Mouse (Mus musculus) kidney, embryonic 16.5 days (tissue): Measurements from ENCODE around the gene Lce1l. TPM values are rescaled to one million over a fixed set of nuclear protein-coding genes. Genes with fewer than 3 reads are reported as not detected.
"Not testable (repeated sequence)": the region's sequence is repeated elsewhere in the genome, so short reads cannot be mapped to it uniquely, and the experiment has no call there.

Experiments used
- ATAC-seq: fragments of 200-750 bp; cut with Nextera tagmentation; 2 replicates; pipeline ENCODE4 v1.8.0; 2017; ENCODE audit warnings: moderate TSS enrichment; ENCODE audit not compliant: low FRiP score, low TSS enrichment
- H3K27ac ChIP-seq: fragments of 300-500 bp; sonication (generic); 2 replicates; pipeline ENCODE4 v1.5.1; 2014; ENCODE audit warnings: low read length
- H3K27me3 ChIP-seq: fragments of 300-500 bp; sonication (generic); 2 replicates; pipeline ENCODE4 v1.6.1; 2014; ENCODE audit warnings: low read length, control low read depth, mixed read lengths; ENCODE audit not compliant: insufficient read depth
- H3K36me3 ChIP-seq: fragments of 300-500 bp; sonication (generic); 2 replicates; pipeline ENCODE4 v1.6.1; 2014; ENCODE audit warnings: low read length, control low read depth, mixed read lengths; ENCODE audit not compliant: insufficient read depth
- H3K4me1 ChIP-seq: fragments of 300-500 bp; sonication (generic); 2 replicates; pipeline ENCODE4 v1.6.1; 2014; ENCODE audit warnings: low read length, control low read depth, mixed read lengths; ENCODE audit not compliant: insufficient read depth
- H3K4me2 ChIP-seq: fragments of 300-500 bp; sonication (generic); replicated peaks from 2 replicates; pipeline ENCODE4 v1.6.1; 2014; ENCODE audit warnings: low read depth, low read length
- H3K4me3 ChIP-seq: fragments of 300-500 bp; sonication (generic); 2 replicates; pipeline ENCODE4 v1.5.1; 2014; ENCODE audit warnings: mild to moderate bottlenecking, low read length
- H3K9ac ChIP-seq: fragments of 300-500 bp; sonication (generic); replicated peaks from 2 replicates; pipeline ENCODE4 v1.6.1; 2014; ENCODE audit warnings: low read length
- H3K9me3 ChIP-seq: fragments of 300-500 bp; sonication (generic); 2 replicates; pipeline ENCODE4 v1.6.1; 2016; ENCODE audit warnings: low read length, control low read depth
- WGBS: fragments of 180-500 bp; shearing (Covaris S2); extraction: QIAGEN DNeasy Blood & Tissue Kit; methylation state at CpG from one replicate; pipeline ENCODE4 v1.1.7; 2014; 5-methylcytosine and 5-hydroxymethylcytosine counted together
- polyA plus RNA-seq: library from polyadenylated mRNA; unstranded; fragments of >200 nt; fragmentation: Nextera tagmentation; extraction: Ambion mirVana; gene quantifications from 2 replicates; pipeline ENCODE4 v1.2.1, GENCODE M21; 2015

Lce1l gene
- not detected in 2 replicates for polyA plus RNA-seq

DNA sequence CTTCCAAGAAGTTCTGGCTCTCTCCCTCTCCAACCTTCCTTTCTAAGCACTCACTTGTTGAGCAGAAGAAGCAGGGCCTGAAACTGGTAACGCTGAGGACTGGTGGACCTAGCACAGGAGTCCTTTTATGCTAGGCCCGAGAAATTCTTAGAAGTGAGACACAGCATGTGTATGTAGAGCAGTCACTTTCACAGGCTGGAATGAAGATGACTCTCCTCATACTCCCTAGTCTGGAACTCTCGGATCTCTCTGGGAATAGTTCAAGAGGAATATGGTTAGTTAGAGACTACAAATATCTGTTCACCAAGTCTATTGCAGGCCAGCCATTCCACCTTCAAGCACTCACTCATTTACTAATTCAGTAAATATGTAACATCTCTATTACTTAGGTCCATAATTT lies at the start of gene Lce1l:
Lce1l (minus strand) TSS at position 101 of the 400 bp plus-strand sequence.
- Histone ChIP-seq H3K9me3 (no peaks in the 10 kb centered on the region), H3K4me1 (no peaks in the 10 kb centered on the region), H3K36me3 (no peaks in the 10 kb centered on the region), H3K4me3 (no peak within 1 kb of the TSS), H3K27me3 (no peaks in the 10 kb centered on the region), H3K9ac (no peak within 1 kb of the TSS), H3K27ac (no peak within 1 kb of the TSS), H3K4me2 (no peak within 1 kb of the TSS)
- WGBS, result 81% methylated on average over 3 of the region's 3 CpGs
- no peak for ATAC-seq

DNA sequence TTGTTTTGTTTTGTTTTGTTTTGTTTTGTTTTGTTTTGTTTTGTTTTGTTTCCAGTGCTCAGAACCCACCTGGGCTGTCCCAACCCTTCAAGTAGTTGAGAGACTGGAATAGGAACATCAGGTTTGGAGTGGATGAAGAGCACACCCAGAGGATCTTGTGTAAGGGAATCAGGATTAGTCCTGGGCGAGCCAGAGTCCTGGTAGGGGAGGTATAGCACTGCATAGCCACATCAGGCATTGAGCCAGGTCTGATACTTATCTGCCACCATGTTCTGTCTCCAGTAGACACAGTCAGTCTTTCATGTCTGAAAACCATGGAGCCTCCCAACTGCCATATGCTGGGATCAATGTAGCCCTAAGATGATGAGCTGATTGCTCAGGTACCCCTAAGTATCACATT lies 43.4 kb upstream of the Lce1l start:
- 54% methylated on average over 1 of the region's 1 CpGs for WGBS
- H3K4me1 ChIP-seq, result no peaks in the 10 kb centered on the region
- no peak for ATAC-seq
- no peaks in the 10 kb centered on the region for H3K9me3 ChIP-seq
- no peaks in the 10 kb centered on the region for H3K27me3 ChIP-seq
- H3K27ac ChIP-seq, result no peak overlapping the region
- H3K4me2 ChIP-seq, result no peak overlapping the region
- H3K36me3 ChIP-seq, result no peaks in the 10 kb centered on the region
- H3K9ac ChIP-seq, result no peak overlapping the region
- no peak overlapping the region for H3K4me3 ChIP-seq

DNA sequence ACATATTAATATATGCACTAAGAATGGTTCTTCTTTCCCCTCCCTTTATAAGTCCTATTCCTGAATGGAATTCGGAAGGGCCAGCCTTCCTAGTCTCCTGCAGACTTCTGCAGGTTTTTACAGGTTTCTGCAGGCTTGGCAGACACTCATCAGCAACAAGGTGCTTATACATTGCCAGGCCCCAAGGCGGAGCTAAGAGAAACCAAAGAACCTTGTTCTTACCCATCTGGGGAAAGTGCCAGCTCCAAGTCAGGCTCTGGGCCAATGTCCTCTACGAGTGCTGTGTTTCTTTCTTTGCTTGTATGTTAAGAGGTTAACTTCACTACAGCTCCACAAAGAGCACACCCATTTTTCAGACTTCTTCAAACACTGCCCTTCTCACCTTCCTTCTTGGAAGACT lies 43.0 kb upstream of the Lce1l start:
- H3K4me3 ChIP-seq, result no peak overlapping the region
- no peak overlapping the region for H3K4me2 ChIP-seq
- no peak for ATAC-seq
- WGBS, result 60% methylated on average over 3 of the region's 3 CpGs
- no peaks in the 10 kb centered on the region for H3K4me1 ChIP-seq
- H3K27me3 ChIP-seq, result no peaks in the 10 kb centered on the region
- no peaks in the 10 kb centered on the region for H3K9me3 ChIP-seq
- no peak overlapping the region for H3K27ac ChIP-seq
- no peaks in the 10 kb centered on the region for H3K36me3 ChIP-seq
- no peak overlapping the region for H3K9ac ChIP-seq

DNA sequence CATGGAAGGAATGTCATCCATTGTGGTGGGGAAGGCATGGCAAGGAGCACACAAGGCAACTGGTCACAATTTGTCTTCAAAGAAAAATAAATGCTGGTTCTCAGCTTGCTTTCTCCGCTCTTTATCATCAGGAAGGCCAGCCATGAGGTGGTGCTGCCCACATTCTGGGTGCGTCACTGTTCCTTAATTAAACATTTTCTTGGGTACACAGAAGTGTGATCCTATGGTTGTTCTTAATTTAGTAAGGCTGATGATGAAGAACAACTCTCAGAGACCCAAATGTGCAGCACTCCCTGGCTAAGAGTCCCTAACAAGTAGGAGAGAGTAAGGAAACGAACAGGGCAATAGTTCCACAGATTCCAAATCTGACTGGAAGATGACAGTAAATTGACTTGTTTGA lies 23.1 kb upstream of the Lce1l start:
- Histone ChIP-seq H3K27me3 (no peaks in the 10 kb centered on the region), H3K4me3 (no peak overlapping the region), H3K4me2 (no peak overlapping the region), H3K27ac (no peak overlapping the region), H3K36me3 (no peaks in the 10 kb centered on the region), H3K4me1 (no peaks in the 10 kb centered on the region), H3K9me3 (no peaks in the 10 kb centered on the region), H3K9ac (no peak overlapping the region)
- WGBS, result 88% methylated on average over 3 of the region's 3 CpGs
- no peak for ATAC-seq

DNA sequence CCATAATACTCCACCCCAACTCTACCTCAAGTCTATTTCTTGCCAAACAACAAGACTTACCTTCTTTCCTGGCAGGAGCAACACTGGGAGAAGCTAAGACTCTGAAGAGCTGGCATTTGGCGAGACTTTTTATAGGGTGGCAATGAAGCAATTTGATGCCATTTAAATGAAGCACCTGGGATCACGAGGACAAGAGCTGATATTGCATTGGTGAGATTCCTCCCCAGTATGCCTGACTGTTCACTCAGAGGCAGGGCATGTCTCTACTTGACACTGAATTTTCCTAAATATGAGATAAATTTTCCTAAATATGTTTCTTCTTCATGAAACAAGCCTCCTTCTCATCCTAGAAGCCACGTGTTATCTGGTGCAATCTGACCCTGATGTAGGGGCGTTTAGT lies 19.0 kb upstream of the Lce1l start, which contains the start of gene 2310050C09Rik:
2310050C09Rik (minus strand) TSS at position 101 of the 400 bp plus-strand sequence.
- Histone ChIP-seq H3K27ac (no peak within 1 kb of the TSS), H3K4me3 (no peak within 1 kb of the TSS), H3K9ac (no peak within 1 kb of the TSS), H3K27me3 (no peaks in the 10 kb centered on the region), H3K4me2 (no peak within 1 kb of the TSS), H3K9me3 (no peaks in the 10 kb centered on the region), H3K36me3 (no peaks in the 10 kb centered on the region), H3K4me1 (no peaks in the 10 kb centered on the region)
- WGBS, result 56% methylated on average over 4 of the region's 4 CpGs
- no peak for ATAC-seq

DNA sequence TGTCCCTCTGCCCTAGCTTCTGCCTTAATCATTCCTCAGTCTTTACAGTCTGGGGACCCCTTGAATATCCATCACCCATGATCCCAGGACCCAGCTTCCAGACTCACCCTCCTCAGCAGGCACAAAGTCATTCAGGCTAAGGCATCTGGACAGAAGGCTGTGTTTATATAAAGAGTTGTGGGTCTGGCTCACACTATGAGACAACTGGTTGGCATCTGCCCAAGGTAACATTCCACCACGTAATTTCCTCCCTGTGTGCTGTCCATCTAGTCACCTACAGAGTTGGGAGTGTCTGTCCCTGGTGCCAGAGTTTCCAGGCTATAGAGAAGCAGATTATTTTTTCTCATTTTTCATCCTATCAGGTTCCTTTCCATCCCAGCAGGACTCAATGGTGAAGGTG lies 24.0 kb downstream of the Lce1l start, which contains the start of gene Kprp:
Kprp (minus strand) TSS at position 140 of the 400 bp plus-strand sequence.
- no peak for ATAC-seq
- Histone ChIP-seq H3K27ac (no peak within 1 kb of the TSS), H3K36me3 (no peaks in the 10 kb centered on the region), H3K4me1 (no peaks in the 10 kb centered on the region), H3K4me3 (no peak within 1 kb of the TSS), H3K27me3 (no peaks in the 10 kb centered on the region), H3K4me2 (no peak within 1 kb of the TSS), H3K9me3 (no peaks in the 10 kb centered on the region), H3K9ac (no peak within 1 kb of the TSS)
- 39% methylated on average over 1 of the region's 1 CpGs for WGBS

DNA sequence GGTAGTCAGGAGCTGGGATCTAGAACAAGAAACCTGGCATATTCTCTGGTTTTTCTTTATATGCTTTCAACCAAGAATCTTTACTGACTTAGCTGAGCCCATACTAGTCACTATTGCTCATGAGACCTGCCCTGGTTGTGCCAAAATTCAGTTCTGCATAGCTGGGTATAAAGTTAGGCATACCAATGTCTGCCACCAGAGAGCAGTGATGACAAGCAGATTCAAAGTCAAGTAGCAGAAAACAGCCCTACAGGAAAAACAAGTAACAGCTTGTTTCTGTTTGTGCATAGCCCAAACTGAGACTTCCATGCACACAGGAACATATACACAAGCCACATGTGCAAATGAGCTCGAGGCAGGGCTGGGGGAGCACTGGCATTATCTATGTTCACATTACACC lies 25.3 kb downstream of the Lce1l start:
- no peak overlapping the region for H3K4me3 ChIP-seq
- no peak for ATAC-seq
- H3K9me3 ChIP-seq, result no peaks in the 10 kb centered on the region
- H3K27ac ChIP-seq, result no peak overlapping the region
- no peaks in the 10 kb centered on the region for H3K4me1 ChIP-seq
- H3K9ac ChIP-seq, result no peak overlapping the region
- H3K36me3 ChIP-seq, result no peaks in the 10 kb centered on the region
- H3K27me3 ChIP-seq, result no peaks in the 10 kb centered on the region
- H3K4me2 ChIP-seq, result no peak overlapping the region
- WGBS, result 42% methylated on average over 1 of the region's 1 CpGs

DNA sequence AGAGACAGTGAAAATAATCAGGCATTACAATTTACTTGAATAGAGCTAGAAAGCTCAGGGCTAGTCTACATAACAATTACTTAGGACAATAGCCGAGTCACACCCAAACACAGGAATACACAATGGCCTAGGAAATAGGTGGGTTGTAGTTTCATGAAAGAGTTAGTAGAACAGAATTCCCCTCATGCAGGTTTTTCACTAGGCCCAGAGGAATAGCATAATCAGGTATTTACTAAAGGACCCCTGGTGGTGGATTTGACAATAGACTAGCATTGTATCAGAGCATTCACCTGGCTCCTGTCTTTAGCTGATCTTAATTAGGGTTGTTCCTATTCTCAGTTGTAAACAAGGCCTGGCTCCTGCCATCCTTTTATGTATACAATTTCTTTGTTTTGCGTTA lies 35.0 kb downstream of the Lce1l start:
- not testable (repeated sequence) for H3K36me3 ChIP-seq, H3K4me1 ChIP-seq, H3K27ac ChIP-seq, H3K27me3 ChIP-seq, ATAC-seq, H3K4me3 ChIP-seq, H3K9ac ChIP-seq, H3K4me2 ChIP-seq, H3K9me3 ChIP-seq
- 87% methylated on average over 2 of the region's 2 CpGs for WGBS

DNA sequence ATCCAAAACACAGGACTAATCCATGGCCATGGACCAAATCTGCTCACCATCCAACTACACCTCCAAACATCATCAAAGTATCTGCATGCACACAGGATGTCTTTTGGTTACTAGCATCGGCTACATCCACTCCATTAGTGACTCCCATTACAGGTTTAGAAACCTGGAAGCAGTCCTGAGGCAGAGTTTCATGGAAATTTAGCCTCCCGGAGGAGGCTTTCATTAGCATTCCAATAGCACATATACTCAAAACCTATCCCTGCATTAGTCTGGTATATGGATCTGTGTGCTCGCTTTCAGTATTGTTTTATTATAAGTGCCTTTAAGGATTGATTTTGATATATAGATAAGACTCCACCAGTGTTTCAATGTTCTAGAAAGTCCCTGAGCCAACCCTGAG lies 35.5 kb downstream of the Lce1l start:
- 91% methylated on average over 3 of the region's 3 CpGs for WGBS

DNA sequence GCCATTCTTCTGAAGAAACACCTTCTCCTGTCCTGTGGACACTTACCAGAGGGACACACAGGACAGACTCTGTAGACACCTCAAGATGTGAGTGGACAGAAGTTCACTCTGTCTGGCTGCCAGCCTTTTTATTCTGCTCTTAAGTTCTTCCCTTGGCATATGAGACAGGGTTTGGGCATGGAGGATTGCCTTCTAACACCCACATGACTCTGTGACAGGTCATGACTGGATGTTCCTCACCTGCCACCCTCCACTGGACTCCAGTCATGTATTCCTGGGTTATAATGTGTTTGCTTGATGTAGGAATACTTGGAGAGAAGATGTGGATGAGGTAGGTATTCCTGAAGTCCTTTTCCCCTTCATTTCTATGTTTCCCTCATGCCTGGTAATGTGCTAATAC lies 43.3 kb downstream of the Lce1l start, which contains the start of gene Lce1k:
Lce1k (minus strand) TSS at position 101 of the 400 bp plus-strand sequence.
- no peak within 1 kb of the TSS for H3K4me2 ChIP-seq
- no peaks in the 10 kb centered on the region for H3K27me3 ChIP-seq
- no peak within 1 kb of the TSS for H3K9ac ChIP-seq
- no peaks in the 10 kb centered on the region for H3K4me1 ChIP-seq
- no peak within 1 kb of the TSS for H3K4me3 ChIP-seq
- H3K27ac ChIP-seq, result no peak within 1 kb of the TSS
- no peak for ATAC-seq
- no peaks in the 10 kb centered on the region for H3K9me3 ChIP-seq
- H3K36me3 ChIP-seq, result no peaks in the 10 kb centered on the region

More for the DNA sequence above, 35.5 kb downstream of the Lce1l start:
- Histone ChIP-seq H3K4me2 (no peak overlapping the region), H3K9me3 (no peaks in the 10 kb centered on the region), H3K36me3 (no peaks in the 10 kb centered on the region), H3K27me3 (no peaks in the 10 kb centered on the region), H3K4me1 (no peaks in the 10 kb centered on the region), H3K4me3 (no peak overlapping the region), H3K9ac (no peak overlapping the region), H3K27ac (no peak overlapping the region)
- ATAC-seq, result no peak
